Mouse (Mus musculus) Muller cell, postnatal 12 days (primary cell): ENCODE measurements at regions not wholly inside any gene's neighbourhood (a gene's known extent, or its start where the extent isn't known, plus 50 kb on each side); places are given as distances from the start of the nearest gene placed in this dataset.

Source experiments
- DNase-seq: peaks from one replicate; pipeline ENCODE4 v3.0.0-alpha.2; 2015; ENCODE audit errors: inconsistent ontology term

- DNase-seq, result no peak
These were observed 276.5 kb downstream of the Rnf144b start for GRCm38 (mm10) chr13:47398976-47399375.

GRCm38 (mm10) chr13:47413261-47413660 lies 290.8 kb downstream of the Rnf144b start:
- DNase-seq, result no peak

- no peak for DNase-seq
These were observed 291.5 kb downstream of the Rnf144b start for GRCm38 (mm10) chr13:47413940-47414339.

GRCm38 (mm10) chr13:47429856-47430365 lies 307.5 kb downstream of the Rnf144b start:
- DNase-seq, result peak; percentile 3

- DNase-seq, result no peak
These were observed 308.0 kb downstream of the Rnf144b start for GRCm38 (mm10) chr13:47430409-47430808.

GRCm38 (mm10) chr13:47435631-47436030 lies 313.2 kb downstream of the Rnf144b start:
- DNase-seq, result no peak

GRCm38 (mm10) chr13:47444876-47445275 lies 322.4 kb downstream of the Rnf144b start:
- no peak for DNase-seq

GRCm38 (mm10) chr13:47452186-47452760 lies 329.8 kb downstream of the Rnf144b start:
- no peak for DNase-seq

- DNase-seq, result peak; percentile 84
These were observed 339.7 kb downstream of the Rnf144b start for GRCm38 (mm10) chr13:47462148-47462547.

- peak; percentile 17 for DNase-seq
These were observed 349.2 kb downstream of the Rnf144b start for GRCm38 (mm10) chr13:47471543-47472213.

GRCm38 (mm10) chr13:47480159-47480558 lies 357.7 kb downstream of the Rnf144b start:
- DNase-seq, result no peak

- no peak for DNase-seq
These were observed 362.4 kb downstream of the Rnf144b start for GRCm38 (mm10) chr13:47484819-47485218.

GRCm38 (mm10) chr13:47486111-47486510 lies 363.7 kb downstream of the Rnf144b start:
- no peak for DNase-seq

- no peak for DNase-seq
These were observed 364.2 kb downstream of the Rnf144b start for GRCm38 (mm10) chr13:47486658-47487057.

- no peak for DNase-seq
These were observed 383.0 kb downstream of the Rnf144b start for GRCm38 (mm10) chr13:47505380-47505955.

GRCm38 (mm10) chr13:47532935-47533334 lies 410.5 kb downstream of the Rnf144b start:
- DNase-seq, result peak; percentile 45

- no peak for DNase-seq
These were observed 414.7 kb downstream of the Rnf144b start for GRCm38 (mm10) chr13:47537156-47537555.

GRCm38 (mm10) chr13:47549626-47550025 lies 427.2 kb downstream of the Rnf144b start:
- DNase-seq, result peak; percentile 66

GRCm38 (mm10) chr13:47552251-47552650 lies 429.8 kb downstream of the Rnf144b start:
- peak; percentile 83 for DNase-seq

- no peak for DNase-seq
These were observed 431.7 kb downstream of the Rnf144b start for GRCm38 (mm10) chr13:47554198-47554597.

- no peak for DNase-seq
These were observed 434.9 kb downstream of the Rnf144b start for GRCm38 (mm10) chr13:47557196-47557974.

- no peak for DNase-seq
These were observed 440.4 kb downstream of the Rnf144b start for GRCm38 (mm10) chr13:47562836-47563235.
